Mouse (Mus musculus): ENCODE data around the gene Rasip1. TPM values are rescaled to one million over a fixed set of nuclear protein-coding genes. Genes with fewer than 3 reads are reported as not detected.
A peak's percentile ranks its signal among the peaks of the same experiment; 100 is the strongest.

Rasip1 gene
- polyA plus RNA-seq, 1 experiment from 2014 or later = 16.7 TPM

GRCm38 (mm10) chr7:45678513-45678912 is 51.2 kb downstream of the Rasip1 start:
- no peak for ATAC-seq
- Histone ChIP-seq H3K4me3 (ENCODE audit: low read length) (no peak overlapping the region), H3K9ac (ENCODE audit: low read depth, low read length) (no peak overlapping the region), H3K27me3 (replicated peaks; ENCODE audit: control insufficient read depth, insufficient read depth, low read length) (no peaks in the 10 kb centered on the region), H3K27ac (ENCODE audit: low read depth, low read length) (no peak overlapping the region), H3K4me2 (ENCODE audit: low read length) (no peak overlapping the region), H3K36me3 (ENCODE audit: control insufficient read depth, insufficient read depth, low read length) (no peaks in the 10 kb centered on the region), H3K4me1 (ENCODE audit: control insufficient read depth, insufficient read depth, low read depth, low read length) (peaks cover 4% of the 10 kb centered on the region; the same call in 1 of the 2 replicates), H3K9me3 (ENCODE audit: control insufficient read depth, low read length) (no peaks in the 10 kb centered on the region)
- WGBS = 96% methylated on average over 14 of the region's 14 CpGs

GRCm38 (mm10) chr7:45679966-45680621 is 52.8 kb downstream of the Rasip1 start:
- no peak for ATAC-seq
- Histone ChIP-seq H3K4me3 (ENCODE audit: low read length) (no peak overlapping the region), H3K27ac (ENCODE audit: low read depth, low read length) (no peak overlapping the region), H3K4me1 (ENCODE audit: control insufficient read depth, insufficient read depth, low read depth, low read length) (peaks cover 4% of the 10 kb centered on the region; the same call in 1 of the 2 replicates), H3K36me3 (ENCODE audit: control insufficient read depth, insufficient read depth, low read length) (no peaks in the 10 kb centered on the region), H3K4me2 (ENCODE audit: low read length) (no peak overlapping the region), H3K9me3 (ENCODE audit: control insufficient read depth, low read length) (no peaks in the 10 kb centered on the region), H3K9ac (ENCODE audit: low read depth, low read length) (no peak overlapping the region), H3K27me3 (replicated peaks; ENCODE audit: control insufficient read depth, insufficient read depth, low read length) (no peaks in the 10 kb centered on the region)
- 64% methylated on average over 14 of the region's 14 CpGs for WGBS

- Histone ChIP-seq H3K4me1 (ENCODE audit: control insufficient read depth, insufficient read depth, low read depth, low read length) (peaks cover 4% of the 10 kb centered on the region; the same call in 1 of the 2 replicates), H3K9ac (ENCODE audit: low read depth, low read length) (no peak overlapping the region), H3K9me3 (ENCODE audit: control insufficient read depth, low read length) (no peaks in the 10 kb centered on the region), H3K27ac (ENCODE audit: low read depth, low read length) (no peak overlapping the region), H3K36me3 (ENCODE audit: control insufficient read depth, insufficient read depth, low read length) (no peaks in the 10 kb centered on the region), H3K4me2 (ENCODE audit: low read length) (no peak overlapping the region), H3K4me3 (ENCODE audit: low read length) (no peak overlapping the region), H3K27me3 (replicated peaks; ENCODE audit: control insufficient read depth, insufficient read depth, low read length) (no peaks in the 10 kb centered on the region)
- WGBS = 88% methylated on average over 8 of the region's 8 CpGs
- no peak for ATAC-seq
These were observed 53.9 kb downstream of the Rasip1 start for GRCm38 (mm10) chr7:45681046-45681736.

GRCm38 (mm10) chr7:45682144-45683126 is 55.1 kb downstream of the Rasip1 start:
- Histone ChIP-seq H3K4me3 (ENCODE audit: low read length) (no peak overlapping the region), H3K27me3 (replicated peaks; ENCODE audit: control insufficient read depth, insufficient read depth, low read length) (no peaks in the 10 kb centered on the region), H3K4me1 (ENCODE audit: control insufficient read depth, insufficient read depth, low read depth, low read length) (peaks cover 4% of the 10 kb centered on the region; the same call in 1 of the 2 replicates), H3K9me3 (ENCODE audit: control insufficient read depth, low read length) (no peaks in the 10 kb centered on the region), H3K4me2 (ENCODE audit: low read length) (peak overlapping the region; percentile 49), H3K9ac (ENCODE audit: low read depth, low read length) (peak overlapping the region; percentile 60), H3K36me3 (ENCODE audit: control insufficient read depth, insufficient read depth, low read length) (no peaks in the 10 kb centered on the region), H3K27ac (ENCODE audit: low read depth, low read length) (peak overlapping the region; percentile 69; the same call in 1 of the 2 replicates)
- WGBS = 28% methylated on average over 14 of the region's 14 CpGs
- peak; percentile 78 for ATAC-seq

GRCm38 (mm10) chr7:45683396-45684050 is 56.2 kb downstream of the Rasip1 start, which contains the start of gene Ntn5:
Ntn5 (plus strand) TSS chr7:45684022.
- Histone ChIP-seq H3K27me3 (replicated peaks; ENCODE audit: control insufficient read depth, insufficient read depth, low read length) (no peaks in the 10 kb centered on the region), H3K9me3 (ENCODE audit: control insufficient read depth, low read length) (no peaks in the 10 kb centered on the region), H3K36me3 (ENCODE audit: control insufficient read depth, insufficient read depth, low read length) (no peaks in the 10 kb centered on the region), H3K4me3 (ENCODE audit: low read length) (no peak within 1 kb of the TSS), H3K27ac (ENCODE audit: low read depth, low read length) (no peak within 1 kb of the TSS; the same call in 1 of the 2 replicates), H3K9ac (ENCODE audit: low read depth, low read length) (no peak within 1 kb of the TSS; the same call in none of the 2 replicates), H3K4me1 (ENCODE audit: control insufficient read depth, insufficient read depth, low read depth, low read length) (peaks cover 4% of the 10 kb centered on the region; the same call in 1 of the 2 replicates), H3K4me2 (ENCODE audit: low read length) (no peak within 1 kb of the TSS)
- 80% methylated on average over 7 of the region's 7 CpGs for WGBS
- ATAC-seq = no peak

- no peak overlapping the region for H3K9ac ChIP-seq (ENCODE audit: low read depth, low read length)
- 54% methylated on average over 10 of the region's 10 CpGs for WGBS
- no peak for ATAC-seq
- H3K4me1 ChIP-seq (ENCODE audit: control insufficient read depth, insufficient read depth, low read depth, low read length) = peaks cover 4% of the 10 kb centered on the region; the same call in 1 of the 2 replicates
- H3K4me3 ChIP-seq (ENCODE audit: low read length) = no peak overlapping the region
- no peak overlapping the region for H3K27ac ChIP-seq (ENCODE audit: low read depth, low read length)
- no peaks in the 10 kb centered on the region for H3K36me3 ChIP-seq (ENCODE audit: control insufficient read depth, insufficient read depth, low read length)
- no peaks in the 10 kb centered on the region for H3K9me3 ChIP-seq (ENCODE audit: control insufficient read depth, low read length)
- H3K4me2 ChIP-seq (ENCODE audit: low read length) = no peak overlapping the region
- no peaks in the 10 kb centered on the region for H3K27me3 ChIP-seq (replicated peaks; ENCODE audit: control insufficient read depth, insufficient read depth, low read length)
These were observed 58.5 kb downstream of the Rasip1 start for GRCm38 (mm10) chr7:45685811-45686210.

- Histone ChIP-seq H3K9ac (ENCODE audit: low read depth, low read length) (no peak overlapping the region), H3K4me3 (ENCODE audit: low read length) (no peak overlapping the region), H3K27ac (ENCODE audit: low read depth, low read length) (no peak overlapping the region), H3K4me1 (ENCODE audit: control insufficient read depth, insufficient read depth, low read depth, low read length) (peaks cover 4% of the 10 kb centered on the region; the same call in 1 of the 2 replicates), H3K27me3 (replicated peaks; ENCODE audit: control insufficient read depth, insufficient read depth, low read length) (no peaks in the 10 kb centered on the region), H3K4me2 (ENCODE audit: low read length) (no peak overlapping the region), H3K9me3 (ENCODE audit: control insufficient read depth, low read length) (no peaks in the 10 kb centered on the region), H3K36me3 (ENCODE audit: control insufficient read depth, insufficient read depth, low read length) (no peaks in the 10 kb centered on the region)
- ATAC-seq = no peak
- whole genome bisulfite sequencing = 62% methylated on average over 3 of the region's 3 CpGs
These were observed 59.6 kb downstream of the Rasip1 start for GRCm38 (mm10) chr7:45686841-45687240.

Data from hindbrain, embryonic 16.5 days (tissue).